Mouse (Mus musculus) neural tube, embryonic 14.5 days (tissue): ENCODE results near the gene Syne1. TPM values are rescaled to one million over a fixed set of nuclear protein-coding genes. Genes with fewer than 3 reads are reported as not detected.

Experiments
- ATAC-seq: fragments of 200-750 bp; cut with Nextera tagmentation; 2 replicates; pipeline ENCODE4 v1.8.0; 2017; ENCODE audit warnings: low read depth, mild to moderate bottlenecking, moderate TSS enrichment, moderate library complexity
- H3K27ac ChIP-seq: fragments of 300-500 bp; sonication (generic); 2 replicates; pipeline ENCODE4 v1.5.1; 2014; ENCODE audit warnings: low read depth, mild to moderate bottlenecking, control low read depth, low read length, moderate library complexity, mixed read lengths
- H3K27me3 ChIP-seq: fragments of 300-500 bp; sonication (generic); 2 replicates; pipeline ENCODE4 v1.6.1; 2014; ENCODE audit warnings: low read length; ENCODE audit not compliant: control insufficient read depth, insufficient read depth
- H3K36me3 ChIP-seq: fragments of 300-500 bp; sonication (generic); 2 replicates; pipeline ENCODE4 v1.6.1; 2014; ENCODE audit warnings: low read length, mixed read lengths; ENCODE audit not compliant: control insufficient read depth, insufficient read depth
- H3K4me1 ChIP-seq: fragments of 300-500 bp; sonication (generic); 2 replicates; pipeline ENCODE4 v1.6.1; 2014; ENCODE audit warnings: low read length; ENCODE audit not compliant: control insufficient read depth, insufficient read depth
- H3K4me2 ChIP-seq: fragments of 300-500 bp; sonication (generic); 2 replicates; pipeline ENCODE4 v1.6.1; 2014; ENCODE audit warnings: mild to moderate bottlenecking, low read depth, low read length, control low read depth
- H3K4me3 ChIP-seq: fragments of 300-500 bp; sonication (generic); 2 replicates; pipeline ENCODE4 v1.5.1; 2014; ENCODE audit warnings: low read depth, low read length, control low read depth, mixed read lengths
- H3K9ac ChIP-seq: fragments of 300-500 bp; sonication (generic); replicated peaks from 2 replicates; pipeline ENCODE4 v1.6.1; 2014; ENCODE audit warnings: low read depth, mild to moderate bottlenecking, control low read depth, low read length, mixed read lengths
- H3K9me3 ChIP-seq: fragments of 300-500 bp; sonication (generic); 2 replicates; pipeline ENCODE4 v1.6.1; 2016; ENCODE audit warnings: low read length; ENCODE audit not compliant: control insufficient read depth
- WGBS: fragments of 180-500 bp; shearing (Covaris S2); extraction: QIAGEN DNeasy Blood & Tissue Kit; methylation state at CpG from one replicate; pipeline ENCODE4 v1.1.7; 2014; 5-methylcytosine and 5-hydroxymethylcytosine counted together
- polyA plus RNA-seq: library from polyadenylated mRNA; unstranded; fragments of >200 nt; fragmentation: Nextera tagmentation; extraction: Ambion mirVana; gene quantifications from 2 replicates; pipeline ENCODE4 v1.2.1, GENCODE M21; 2014

The Syne1 gene
- polyA plus RNA-seq, 1 experiment from 2014 or later = 29.5 TPM

DNA sequence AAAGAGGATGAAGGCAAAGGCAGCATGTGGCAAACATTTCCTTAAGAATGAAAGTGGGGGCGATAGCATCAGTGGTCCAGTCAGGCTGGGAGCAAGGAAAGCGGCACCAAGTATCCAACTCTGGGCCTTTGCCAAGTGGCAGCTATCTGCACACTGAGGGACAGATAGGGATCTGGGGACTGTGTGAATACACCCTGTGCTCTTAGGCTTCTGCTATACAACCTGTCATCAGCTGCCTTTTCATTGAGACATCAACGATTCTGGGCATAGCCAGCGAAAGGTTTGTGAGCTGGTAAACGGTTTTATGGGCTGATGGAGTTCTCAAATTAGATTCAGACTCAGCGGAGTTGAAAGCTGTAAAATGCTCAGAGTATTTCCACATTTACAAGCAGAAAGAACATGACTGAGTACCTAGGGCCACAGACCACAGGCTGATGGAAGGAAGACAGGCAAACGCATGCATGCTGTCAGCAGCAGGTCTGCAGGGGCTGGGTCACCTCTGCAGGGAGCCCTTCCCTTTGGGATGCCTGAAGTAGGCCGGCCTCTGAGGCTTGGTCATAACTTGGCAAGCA, 542.4 kb downstream of the Syne1 start:
- no peak overlapping the region for H3K4me3 ChIP-seq
- WGBS = 51% methylated on average over 8 of the region's 8 CpGs
- H3K9me3 ChIP-seq = no peaks in the 10 kb centered on the region
- ATAC-seq = peak; percentile 70; the same call in 1 of the 2 replicates
- H3K9ac ChIP-seq = no peak overlapping the region
- no peaks in the 10 kb centered on the region for H3K27me3 ChIP-seq
- no peaks in the 10 kb centered on the region for H3K36me3 ChIP-seq
- H3K27ac ChIP-seq = no peak overlapping the region
- H3K4me1 ChIP-seq = no peaks in the 10 kb centered on the region
- H3K4me2 ChIP-seq = no peak overlapping the region

DNA sequence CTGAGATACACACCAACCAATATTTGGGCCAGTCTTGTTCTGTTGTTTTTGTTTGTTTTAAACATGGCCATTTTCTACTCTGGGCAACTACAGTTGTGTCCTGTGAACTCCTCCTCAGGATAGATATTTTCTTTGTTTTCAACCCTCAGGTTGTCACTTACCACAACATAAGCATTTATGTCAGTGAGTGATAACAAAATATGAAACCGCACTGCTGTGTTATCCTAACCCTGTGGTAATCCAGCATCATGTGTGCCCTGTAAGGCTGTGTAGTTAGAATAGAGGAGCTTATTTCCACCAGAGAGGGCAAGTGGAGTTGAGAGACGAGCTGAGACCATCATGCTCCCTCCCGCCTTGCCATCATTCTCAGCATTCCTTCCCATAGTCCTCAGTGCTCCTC, 554.7 kb downstream of the Syne1 start:
- Histone ChIP-seq H3K9ac (no peak overlapping the region), H3K4me1 (no peaks in the 10 kb centered on the region), H3K4me2 (no peak overlapping the region), H3K4me3 (no peak overlapping the region), H3K36me3 (no peaks in the 10 kb centered on the region), H3K27ac (no peak overlapping the region), H3K9me3 (no peaks in the 10 kb centered on the region), H3K27me3 (no peaks in the 10 kb centered on the region)
- 94% methylated on average over 3 of the region's 3 CpGs for WGBS
- no peak for ATAC-seq

DNA sequence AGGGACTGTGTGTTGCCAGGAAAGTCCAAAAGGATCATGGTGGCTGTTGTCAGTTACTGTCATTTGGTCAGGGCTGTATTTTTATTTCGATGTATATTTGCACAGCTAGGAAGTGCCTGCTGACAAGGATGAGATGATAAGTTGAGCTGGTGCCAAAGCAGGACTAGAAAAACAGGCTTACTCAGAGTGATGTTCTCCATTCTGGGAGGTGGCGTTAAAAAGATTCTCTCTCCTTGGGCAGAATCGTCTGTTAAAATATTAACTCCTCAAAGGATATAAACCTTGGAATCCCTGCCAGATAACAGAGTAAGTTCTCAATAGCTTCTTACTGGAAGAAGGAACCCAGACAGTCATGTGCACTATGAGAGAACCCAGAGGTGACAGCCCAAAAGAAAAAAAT, 557.5 kb downstream of the Syne1 start:
- H3K36me3 ChIP-seq = no peaks in the 10 kb centered on the region
- no peaks in the 10 kb centered on the region for H3K27me3 ChIP-seq
- H3K9ac ChIP-seq = no peak overlapping the region
- no peaks in the 10 kb centered on the region for H3K4me1 ChIP-seq
- no peaks in the 10 kb centered on the region for H3K9me3 ChIP-seq
- H3K4me2 ChIP-seq = no peak overlapping the region
- 90% methylated on average over 3 of the region's 3 CpGs for WGBS
- H3K27ac ChIP-seq = no peak overlapping the region
- no peak for ATAC-seq
- no peak overlapping the region for H3K4me3 ChIP-seq

GRCm38 (mm10) chr10:4983919-4984318, 567.4 kb downstream of the Syne1 start:
- H3K4me1 ChIP-seq = no peaks in the 10 kb centered on the region
- H3K4me2 ChIP-seq = no peak overlapping the region
- no peak for ATAC-seq
- no peak overlapping the region for H3K9ac ChIP-seq
- H3K27me3 ChIP-seq = no peaks in the 10 kb centered on the region
- H3K27ac ChIP-seq = no peak overlapping the region
- H3K4me3 ChIP-seq = no peak overlapping the region
- WGBS = 78% methylated on average over 2 of the region's 2 CpGs
- no peaks in the 10 kb centered on the region for H3K9me3 ChIP-seq
- no peaks in the 10 kb centered on the region for H3K36me3 ChIP-seq

DNA sequence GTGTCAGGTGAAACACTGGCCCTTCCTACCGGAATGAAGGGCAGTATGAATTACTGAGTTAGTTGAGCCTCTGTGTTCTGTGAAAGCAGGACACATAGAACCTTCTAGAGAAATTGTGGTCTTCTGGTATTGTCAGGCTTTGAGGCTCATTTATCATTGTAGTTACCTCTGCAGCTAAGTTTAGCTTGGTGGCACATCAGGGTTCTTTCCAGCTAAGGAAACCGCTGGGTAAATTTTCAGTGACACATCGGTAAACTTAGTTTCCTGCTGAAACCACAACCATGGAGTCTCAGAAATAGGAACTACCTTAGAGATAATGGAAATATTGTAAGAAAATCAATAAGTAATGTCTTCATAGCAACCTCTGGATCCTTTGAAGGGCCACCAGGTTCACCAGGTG, 573.9 kb downstream of the Syne1 start:
- Histone ChIP-seq H3K4me3 (no peak overlapping the region), H3K27me3 (no peaks in the 10 kb centered on the region), H3K27ac (no peak overlapping the region), H3K4me2 (no peak overlapping the region), H3K9ac (no peak overlapping the region), H3K4me1 (no peaks in the 10 kb centered on the region), H3K36me3 (no peaks in the 10 kb centered on the region), H3K9me3 (no peaks in the 10 kb centered on the region)
- no peak for ATAC-seq
- WGBS = over 99% methylated on average over 3 of the region's 3 CpGs

GRCm38 (mm10) chr10:4976557-4976956, 574.7 kb downstream of the Syne1 start:
- H3K4me1 ChIP-seq = no peaks in the 10 kb centered on the region
- H3K36me3 ChIP-seq = no peaks in the 10 kb centered on the region
- no peaks in the 10 kb centered on the region for H3K27me3 ChIP-seq
- ATAC-seq = no peak
- H3K27ac ChIP-seq = no peak overlapping the region
- H3K4me2 ChIP-seq = no peak overlapping the region
- WGBS = 92% methylated on average over 2 of the region's 2 CpGs
- H3K9ac ChIP-seq = no peak overlapping the region
- no peaks in the 10 kb centered on the region for H3K9me3 ChIP-seq
- no peak overlapping the region for H3K4me3 ChIP-seq

- ATAC-seq = no peak
- Histone ChIP-seq H3K4me3 (no peak overlapping the region), H3K27me3 (no peaks in the 10 kb centered on the region), H3K9me3 (no peaks in the 10 kb centered on the region), H3K4me1 (no peaks in the 10 kb centered on the region), H3K9ac (no peak overlapping the region), H3K4me2 (no peak overlapping the region), H3K27ac (no peak overlapping the region), H3K36me3 (no peaks in the 10 kb centered on the region)
- 91% methylated on average over 4 of the region's 4 CpGs for WGBS
These were observed 577.0 kb downstream of the Syne1 start for GRCm38 (mm10) chr10:4974246-4974645.

GRCm38 (mm10) chr10:4972026-4972425, 579.3 kb downstream of the Syne1 start:
- Histone ChIP-seq H3K4me2 (no peak overlapping the region), H3K27me3 (no peaks in the 10 kb centered on the region), H3K4me3 (no peak overlapping the region), H3K27ac (no peak overlapping the region), H3K36me3 (no peaks in the 10 kb centered on the region), H3K4me1 (no peaks in the 10 kb centered on the region), H3K9ac (no peak overlapping the region), H3K9me3 (no peaks in the 10 kb centered on the region)
- 70% methylated on average over 2 of the region's 2 CpGs for WGBS
- ATAC-seq = no peak

- Histone ChIP-seq H3K4me3 (no peak overlapping the region), H3K27ac (no peak overlapping the region), H3K36me3 (no peaks in the 10 kb centered on the region), H3K4me2 (no peak overlapping the region), H3K4me1 (no peaks in the 10 kb centered on the region), H3K9ac (no peak overlapping the region), H3K9me3 (no peaks in the 10 kb centered on the region), H3K27me3 (no peaks in the 10 kb centered on the region)
- no peak for ATAC-seq
These were observed 579.7 kb downstream of the Syne1 start for GRCm38 (mm10) chr10:4971586-4971985.
